Mouse (Mus musculus) lung, postnatal 0 days (tissue): Measurements from ENCODE around the gene Sgsm2.

Experiments
- CTCF ChIP-seq: IDR thresholded peaks from 2 replicates; pipeline ENCODE4 v1.5.1; 2016; ENCODE audit warnings: antibody characterized with exemption, mild to moderate bottlenecking
- EP300 ChIP-seq: IDR thresholded peaks from 2 replicates; pipeline ENCODE4 v1.6.1; 2016; ENCODE audit warnings: antibody characterized with exemption, mild to moderate bottlenecking, control low read depth

DNA sequence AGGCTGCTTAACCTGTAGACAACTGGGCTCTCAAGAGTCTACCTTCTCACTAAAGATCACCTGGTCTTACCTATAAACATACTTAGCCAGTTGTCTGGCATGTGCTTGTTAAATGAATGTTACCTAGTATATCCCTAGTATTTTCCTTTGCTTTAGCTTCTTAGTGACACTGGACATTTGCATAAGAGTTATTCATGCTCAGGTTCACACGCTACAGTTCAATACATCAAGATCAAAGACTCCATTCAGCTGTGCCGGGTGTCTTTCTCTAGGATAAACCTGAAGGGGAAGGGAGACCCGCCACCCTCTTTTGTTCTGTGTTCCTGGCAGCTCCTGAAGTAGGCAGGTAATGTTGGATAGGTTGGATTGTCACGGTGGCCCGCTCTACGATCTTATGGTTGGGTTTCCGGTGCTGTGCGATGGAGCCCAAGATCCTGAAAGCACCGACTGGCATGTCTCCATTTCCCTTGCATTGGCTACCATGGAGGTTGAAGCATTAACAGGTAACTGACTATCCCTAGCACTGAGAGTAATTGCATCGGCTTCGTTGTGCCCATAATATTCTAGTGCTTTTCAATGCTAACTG is 67.8 kb downstream of the Sgsm2 start:
- TF ChIP-seq CTCF = no peak
- 0 out of 2 replicates have a peak, but pooled peaks have one; percentile 14 for TF ChIP-seq EP300
